ENCODE assay signal across 13 mouse cellular contexts in genomic region chr11:81780596-81780995, GRCm38 (mm10).
DNase-seq lines count a peak whose midpoint lies in the region; ATAC-seq and TF ChIP-seq lines count a peak whose summit lies in the region.
"Had no signal": no experiment of that assay in that cellular context is flagged by ENCODE, and none has a peak within 500 bp of the region (broad histone marks: within the 10 kb centered on the region; RNA-seq: fewer than 3 reads in every experiment).

No protein-coding gene starts in this region.

- H3K9me3 ChIP-seq in liver, embryonic 11.5 days (ENCODE audit: control insufficient read depth, low read length) = no peaks in the 10 kb centered on the region
- H3K9me3 ChIP-seq: forebrain, embryonic 15.5 days; limb, embryonic 12.5 days; midbrain, embryonic 15.5 days had no signal

- no peaks in the 10 kb centered on the region for H3K36me3 ChIP-seq in liver, adult 2 months (ENCODE audit: control insufficient read depth, insufficient read depth, low read length)
- no peaks in the 10 kb centered on the region for H3K36me3 ChIP-seq in liver, embryonic 11.5 days (ENCODE audit: control insufficient read depth, insufficient read depth, low read length)
- H3K36me3 ChIP-seq: forebrain, embryonic 15.5 days; limb, embryonic 12.5 days; midbrain, embryonic 15.5 days had no signal

- no peak overlapping the region for H3K4me2 ChIP-seq in liver, embryonic 11.5 days
- H3K4me2 ChIP-seq: forebrain, embryonic 15.5 days; limb, embryonic 12.5 days; midbrain, embryonic 15.5 days had no signal

- H3K27ac ChIP-seq in liver, adult 2 months (replicated peaks; ENCODE audit: insufficient read depth, low read depth, low read length) = no peak overlapping the region
- H3K27ac ChIP-seq in liver, embryonic 11.5 days (ENCODE audit: low read depth, low read length) = no peak overlapping the region
- H3K27ac ChIP-seq in cerebellum, adult 2 months (ENCODE audit: insufficient read depth, low read length) = no peak overlapping the region
- H3K27ac ChIP-seq: forebrain, embryonic 15.5 days; left cerebral cortex, adult 2 months; limb, embryonic 12.5 days; macrophage; midbrain, embryonic 15.5 days had no signal

- TF ChIP-seq POLR2A in liver, adult 2 months (IDR thresholded peaks at IDR 0.05; ENCODE audit: extremely low read depth, insufficient read depth, low read length) = no peak
- TF ChIP-seq POLR2A in cerebellum, adult 2 months (IDR thresholded peaks at IDR 0.05; ENCODE audit: borderline replicate concordance, insufficient read depth, low read length) = no peak

- no peaks in the 10 kb centered on the region for H3K27me3 ChIP-seq in liver, adult 2 months (ENCODE audit: control insufficient read depth, insufficient read depth, low read length)
- no peaks in the 10 kb centered on the region for H3K27me3 ChIP-seq in liver, embryonic 11.5 days (replicated peaks; ENCODE audit: control insufficient read depth, insufficient read depth, low read length)
- H3K27me3 ChIP-seq in cerebellum, adult 2 months (ENCODE audit: control insufficient read depth, insufficient read depth, low read length) = no peaks in the 10 kb centered on the region
- H3K27me3 ChIP-seq: forebrain, embryonic 15.5 days had no signal

- H3K9ac ChIP-seq in liver, adult 2 months (ENCODE audit: low read depth, low read length) = no peak overlapping the region
- no peak overlapping the region for H3K9ac ChIP-seq in liver, embryonic 11.5 days (ENCODE audit: low read depth, low read length)
- H3K9ac ChIP-seq: forebrain, embryonic 15.5 days; limb, embryonic 12.5 days; midbrain, embryonic 15.5 days had no signal

- no peak overlapping the region for H3K4me3 ChIP-seq in liver, adult 2 months (ENCODE audit: insufficient read depth, low read depth, low read length)
- no peak overlapping the region for H3K4me3 ChIP-seq in liver, embryonic 11.5 days (ENCODE audit: low read depth, low read length)
- no peak overlapping the region for H3K4me3 ChIP-seq in cerebellum, adult 2 months (replicated peaks; ENCODE audit: insufficient read depth, low read depth, low read length)
- H3K4me3 ChIP-seq: forebrain, embryonic 15.5 days; left cerebral cortex, adult 2 months; limb, embryonic 12.5 days; midbrain, embryonic 15.5 days had no signal

- TF ChIP-seq CTCF in liver, adult 2 months (IDR thresholded peaks at IDR 0.05; ENCODE audit: low read depth, low read length) = no peak
- TF ChIP-seq CTCF in cerebellum, adult 2 months (IDR thresholded peaks at IDR 0.05; ENCODE audit: borderline replicate concordance, insufficient read depth, low read depth, low read length) = no peak

- DNase-seq in liver, adult 2 months (ENCODE audit: extremely low read depth, low read depth, low spot score) = peak; percentile 5
- DNase-seq in liver, embryonic 11.5 days (ENCODE audit: low spot score) = no peak
- DNase-seq in cerebellum, adult 2 months = peak; percentile 61 to 84
- peak; percentile 53 to 66 for DNase-seq in cerebellum, postnatal 36 days
- no peak for DNase-seq in frontal cortex, adult 2 months (ENCODE audit: extremely low spot score in 1 of 2, low spot score in 1 of 2)
- DNase-seq in spleen, postnatal 10 days (ENCODE audit: low spot score in 2 of 2) = no peak
- DNase-seq in spleen, postnatal 4 days (ENCODE audit: low spot score in 2 of 2) = no peak

- 76% methylated on average over 2 of the region's 2 CpGs for whole genome bisulfite sequencing in liver, adult 2 months
- WGBS in liver, embryonic 11.5 days = 69% methylated on average over 2 of the region's 2 CpGs
- WGBS in cerebellum, adult 2 months = 18% methylated on average over 2 of the region's 2 CpGs

- no peak for ATAC-seq in liver, embryonic 11.5 days (replicated peaks; ENCODE audit: low FRiP score)
- ATAC-seq: CD4-positive, CD25-positive, alpha-beta regulatory T cell, adult 4 months; forebrain, embryonic 15.5 days; midbrain, embryonic 15.5 days had no signal

- H3K4me1 ChIP-seq in liver, adult 2 months (ENCODE audit: control insufficient read depth, insufficient read depth, low read length) = no peaks in the 10 kb centered on the region
- H3K4me1 ChIP-seq in liver, embryonic 11.5 days (replicated peaks; ENCODE audit: control insufficient read depth, insufficient read depth, low read length) = no peaks in the 10 kb centered on the region
- peaks cover 9% of the 10 kb centered on the region for H3K4me1 ChIP-seq in cerebellum, adult 2 months (ENCODE audit: control insufficient read depth, insufficient read depth, low read length)
- H3K4me1 ChIP-seq: limb, embryonic 12.5 days had no signal

- H3K79me2 ChIP-seq in liver, adult 2 months (ENCODE audit: control insufficient read depth, insufficient read depth, low read length) = no peaks in the 10 kb centered on the region

Comparison
In these comparisons a context has a peak if more than half of its experiments do, and no peak if none do; other contexts are left out.
1. DNase-seq: peak in liver, adult 2 months (single experiment), cerebellum, adult 2 months (2 of 2) and cerebellum, postnatal 36 days (2 of 2); none in liver, embryonic 11.5 days (single experiment), frontal cortex, adult 2 months (0 of 2), spleen, postnatal 10 days (0 of 2) and spleen, postnatal 4 days (0 of 2).